Mouse (Mus musculus): Measurements from ENCODE around the gene Dach1. TPM values are rescaled to one million over a fixed set of nuclear protein-coding genes. Genes with fewer than 3 reads are reported as not detected.

Dach1 gene
- total RNA-seq, 2 experiments from 2014 or later = 7.9 to 12.5 TPM

- no peak for ATAC-seq (replicated peaks; ENCODE audit: low FRiP score, low TSS enrichment, poor library complexity, severe bottlenecking)
These were observed 52.9 kb downstream of the Dach1 start for GRCm38 (mm10) chr14:98116627-98117026.

- ATAC-seq (replicated peaks; ENCODE audit: low FRiP score, low TSS enrichment, poor library complexity, severe bottlenecking) = no peak
These were observed 56.5 kb downstream of the Dach1 start for GRCm38 (mm10) chr14:98113106-98113505.

- ATAC-seq (replicated peaks; ENCODE audit: low FRiP score, low TSS enrichment, poor library complexity, severe bottlenecking) = no peak
These were observed 59.6 kb downstream of the Dach1 start for GRCm38 (mm10) chr14:98109929-98110328.

- ATAC-seq (replicated peaks; ENCODE audit: low FRiP score, low TSS enrichment, poor library complexity, severe bottlenecking) = no peak
These were observed 60.8 kb downstream of the Dach1 start for GRCm38 (mm10) chr14:98108764-98109163.

GRCm38 (mm10) chr14:98106208-98106607, 63.4 kb downstream of the Dach1 start:
- peak; percentile 52; the same call in 1 of the 2 replicates for ATAC-seq (replicated peaks; ENCODE audit: low FRiP score, low TSS enrichment, poor library complexity, severe bottlenecking)

GRCm38 (mm10) chr14:98104314-98104955, 65.1 kb downstream of the Dach1 start:
- no peak for ATAC-seq (replicated peaks; ENCODE audit: low FRiP score, low TSS enrichment, poor library complexity, severe bottlenecking)

- no peak for ATAC-seq (replicated peaks; ENCODE audit: low FRiP score, low TSS enrichment, poor library complexity, severe bottlenecking)
These were observed 74.3 kb downstream of the Dach1 start for GRCm38 (mm10) chr14:98095229-98095628.

- ATAC-seq (replicated peaks; ENCODE audit: low FRiP score, low TSS enrichment, poor library complexity, severe bottlenecking) = no peak
These were observed 80.3 kb downstream of the Dach1 start for GRCm38 (mm10) chr14:98089246-98089645.

- no peak for ATAC-seq (replicated peaks; ENCODE audit: low FRiP score, low TSS enrichment, poor library complexity, severe bottlenecking)
These were observed 82.2 kb downstream of the Dach1 start for GRCm38 (mm10) chr14:98087355-98087754.

GRCm38 (mm10) chr14:98086794-98087193, 82.8 kb downstream of the Dach1 start:
- ATAC-seq (replicated peaks; ENCODE audit: low FRiP score, low TSS enrichment, poor library complexity, severe bottlenecking) = no peak

- ATAC-seq (replicated peaks; ENCODE audit: low FRiP score, low TSS enrichment, poor library complexity, severe bottlenecking) = no peak
These were observed 84.4 kb downstream of the Dach1 start for GRCm38 (mm10) chr14:98085141-98085540.

GRCm38 (mm10) chr14:98084720-98085119, 84.8 kb downstream of the Dach1 start:
- ATAC-seq (replicated peaks; ENCODE audit: low FRiP score, low TSS enrichment, poor library complexity, severe bottlenecking) = peak; percentile 34; the same call in 1 of the 2 replicates

GRCm38 (mm10) chr14:98083419-98083818, 86.1 kb downstream of the Dach1 start:
- ATAC-seq (replicated peaks; ENCODE audit: low FRiP score, low TSS enrichment, poor library complexity, severe bottlenecking) = no peak

GRCm38 (mm10) chr14:98080014-98080413, 89.6 kb downstream of the Dach1 start:
- no peak for ATAC-seq (replicated peaks; ENCODE audit: low FRiP score, low TSS enrichment, poor library complexity, severe bottlenecking)

GRCm38 (mm10) chr14:98077996-98078395, 91.6 kb downstream of the Dach1 start:
- peak; percentile 92 for ATAC-seq (replicated peaks; ENCODE audit: low FRiP score, low TSS enrichment, poor library complexity, severe bottlenecking)

- ATAC-seq (replicated peaks; ENCODE audit: low FRiP score, low TSS enrichment, poor library complexity, severe bottlenecking) = no peak
These were observed 96.0 kb downstream of the Dach1 start for GRCm38 (mm10) chr14:98073421-98074080.

- ATAC-seq (replicated peaks; ENCODE audit: low FRiP score, low TSS enrichment, poor library complexity, severe bottlenecking) = no peak
These were observed 96.7 kb downstream of the Dach1 start for GRCm38 (mm10) chr14:98072647-98073420.

- ATAC-seq (replicated peaks; ENCODE audit: low FRiP score, low TSS enrichment, poor library complexity, severe bottlenecking) = no peak
These were observed 97.7 kb downstream of the Dach1 start for GRCm38 (mm10) chr14:98071877-98072276.

- no peak for ATAC-seq (replicated peaks; ENCODE audit: low FRiP score, low TSS enrichment, poor library complexity, severe bottlenecking)
These were observed 102.2 kb downstream of the Dach1 start for GRCm38 (mm10) chr14:98067273-98067905.

- ATAC-seq (replicated peaks; ENCODE audit: low FRiP score, low TSS enrichment, poor library complexity, severe bottlenecking) = no peak
These were observed 105.4 kb downstream of the Dach1 start for GRCm38 (mm10) chr14:98064190-98064589.
